Mouse (Mus musculus): ENCODE results near the gene Prkcd. TPM values are rescaled to one million over a fixed set of nuclear protein-coding genes. Genes with fewer than 3 reads are reported as not detected.

The Prkcd gene
- total and polyA plus RNA-seq, 2 experiments from 2014 or later = 19.6 to 26.8 TPM

GRCm38 (mm10) chr14:30570303-30570702 is 55.7 kb downstream of the Prkcd start:
- Histone ChIP-seq H3K9ac (replicated peaks; ENCODE audit: low read length) (no peak overlapping the region), H3K9me3 (ENCODE audit: low read length) (no peaks in the 10 kb centered on the region), H3K36me3 (ENCODE audit: insufficient read depth, low read length) (peaks cover 84% of the 10 kb centered on the region), H3K27me3 (ENCODE audit: insufficient read depth, low read length) (no peaks in the 10 kb centered on the region), H3K4me3 (ENCODE audit: low read length) (no peak overlapping the region), H3K4me2 (ENCODE audit: low read depth, low read length) (no peak overlapping the region), H3K4me1 (ENCODE audit: insufficient read depth, low read length) (no peaks in the 10 kb centered on the region), H3K27ac (no peak overlapping the region)
- no peak for TF ChIP-seq CTCF (IDR thresholded peaks at IDR 0.05; ENCODE audit: low read depth)
- 60% methylated on average over 9 of the region's 9 CpGs for WGBS
- no peak for ATAC-seq
- no peak for DNase-seq (ENCODE audit: low spot score)

GRCm38 (mm10) chr14:30568016-30568415 is 58.0 kb downstream of the Prkcd start:
- H3K9me3 ChIP-seq (ENCODE audit: low read length) = no peaks in the 10 kb centered on the region
- no peak overlapping the region for H3K4me3 ChIP-seq (ENCODE audit: low read length)
- WGBS = 92% methylated on average over 9 of the region's 9 CpGs
- no peak overlapping the region for H3K9ac ChIP-seq (replicated peaks; ENCODE audit: low read length)
- H3K27me3 ChIP-seq (ENCODE audit: insufficient read depth, low read length) = no peaks in the 10 kb centered on the region
- no peak overlapping the region for H3K27ac ChIP-seq
- DNase-seq (ENCODE audit: low spot score) = no peak
- peaks cover 83% of the 10 kb centered on the region for H3K36me3 ChIP-seq (ENCODE audit: insufficient read depth, low read length)
- no peak for ATAC-seq
- TF ChIP-seq CTCF (IDR thresholded peaks at IDR 0.05; ENCODE audit: low read depth) = no peak
- H3K4me2 ChIP-seq (ENCODE audit: low read depth, low read length) = no peak overlapping the region
- H3K4me1 ChIP-seq (ENCODE audit: insufficient read depth, low read length) = no peaks in the 10 kb centered on the region

GRCm38 (mm10) chr14:30566317-30566716 is 59.7 kb downstream of the Prkcd start:
- WGBS = 83% methylated on average over 6 of the region's 6 CpGs
- ATAC-seq (no peak), DNase-seq (ENCODE audit: low spot score) (no peak)
- peaks cover 68% of the 10 kb centered on the region for H3K36me3 ChIP-seq (ENCODE audit: insufficient read depth, low read length)
- no peaks in the 10 kb centered on the region for H3K27me3 ChIP-seq (ENCODE audit: insufficient read depth, low read length)
- H3K4me2 ChIP-seq (ENCODE audit: low read depth, low read length) = no peak overlapping the region
- H3K9ac ChIP-seq (replicated peaks; ENCODE audit: low read length) = no peak overlapping the region
- H3K27ac ChIP-seq = no peak overlapping the region
- peaks cover 6% of the 10 kb centered on the region; the same call in 1 of the 2 replicates for H3K4me1 ChIP-seq (ENCODE audit: insufficient read depth, low read length)
- no peak overlapping the region for H3K4me3 ChIP-seq (ENCODE audit: low read length)
- TF ChIP-seq CTCF (IDR thresholded peaks at IDR 0.05; ENCODE audit: low read depth) = no peak
- H3K9me3 ChIP-seq (ENCODE audit: low read length) = no peaks in the 10 kb centered on the region

GRCm38 (mm10) chr14:30564451-30564850 is 61.6 kb downstream of the Prkcd start:
- H3K4me3 ChIP-seq (ENCODE audit: low read length) = no peak overlapping the region
- H3K27me3 ChIP-seq (ENCODE audit: insufficient read depth, low read length) = no peaks in the 10 kb centered on the region
- no peaks in the 10 kb centered on the region for H3K9me3 ChIP-seq (ENCODE audit: low read length)
- DNase-seq (ENCODE audit: low spot score) (no peak), ATAC-seq (no peak)
- WGBS = 83% methylated on average over 2 of the region's 2 CpGs
- TF ChIP-seq CTCF (IDR thresholded peaks at IDR 0.05; ENCODE audit: low read depth) = no peak
- H3K4me1 ChIP-seq (ENCODE audit: insufficient read depth, low read length) = peaks cover 6% of the 10 kb centered on the region; the same call in 1 of the 2 replicates
- peaks cover 63% of the 10 kb centered on the region for H3K36me3 ChIP-seq (ENCODE audit: insufficient read depth, low read length)
- no peak overlapping the region for H3K4me2 ChIP-seq (ENCODE audit: low read depth, low read length)
- no peak overlapping the region for H3K27ac ChIP-seq
- H3K9ac ChIP-seq (replicated peaks; ENCODE audit: low read length) = no peak overlapping the region

- Histone ChIP-seq H3K4me2 (ENCODE audit: low read depth, low read length) (no peak overlapping the region), H3K36me3 (ENCODE audit: insufficient read depth, low read length) (peaks cover 43% of the 10 kb centered on the region), H3K4me1 (ENCODE audit: insufficient read depth, low read length) (peaks cover 6% of the 10 kb centered on the region; the same call in 1 of the 2 replicates), H3K27ac (no peak overlapping the region), H3K27me3 (ENCODE audit: insufficient read depth, low read length) (no peaks in the 10 kb centered on the region), H3K9me3 (ENCODE audit: low read length) (no peaks in the 10 kb centered on the region), H3K9ac (replicated peaks; ENCODE audit: low read length) (no peak overlapping the region), H3K4me3 (ENCODE audit: low read length) (no peak overlapping the region)
- ATAC-seq (no peak), DNase-seq (ENCODE audit: low spot score) (no peak)
- TF ChIP-seq CTCF (IDR thresholded peaks at IDR 0.05; ENCODE audit: low read depth) = no peak
Observed at GRCm38 (mm10) chr14:30562343-30562742, 63.7 kb downstream of the Prkcd start.

- WGBS = 32% methylated on average over 14 of the region's 14 CpGs
- Histone ChIP-seq H3K27ac (peak overlapping the region; percentile 16; the same call in 1 of the 2 replicates), H3K4me3 (ENCODE audit: low read length) (no peak overlapping the region), H3K4me1 (ENCODE audit: insufficient read depth, low read length) (peaks cover 6% of the 10 kb centered on the region; the same call in 1 of the 2 replicates), H3K9ac (replicated peaks; ENCODE audit: low read length) (no peak overlapping the region), H3K36me3 (ENCODE audit: insufficient read depth, low read length) (peaks cover 36% of the 10 kb centered on the region), H3K9me3 (ENCODE audit: low read length) (no peaks in the 10 kb centered on the region), H3K4me2 (ENCODE audit: low read depth, low read length) (no peak overlapping the region), H3K27me3 (ENCODE audit: insufficient read depth, low read length) (no peaks in the 10 kb centered on the region)
- DNase-seq (ENCODE audit: low spot score) = peak; percentile 72
- ATAC-seq = 0 out of 2 replicates have a peak, but pooled peaks have one; percentile 28
- no peak for TF ChIP-seq CTCF (IDR thresholded peaks at IDR 0.05; ENCODE audit: low read depth)
Observed at GRCm38 (mm10) chr14:30561470-30562187, 64.4 kb downstream of the Prkcd start.

GRCm38 (mm10) chr14:30560803-30561389 is 65.1 kb downstream of the Prkcd start:
- no peak overlapping the region for H3K4me2 ChIP-seq (ENCODE audit: low read depth, low read length)
- H3K9me3 ChIP-seq (ENCODE audit: low read length) = no peaks in the 10 kb centered on the region
- no peak overlapping the region for H3K9ac ChIP-seq (replicated peaks; ENCODE audit: low read length)
- no peak for TF ChIP-seq CTCF (IDR thresholded peaks at IDR 0.05; ENCODE audit: low read depth)
- no peak for DNase-seq (ENCODE audit: low spot score)
- WGBS = 83% methylated on average over 13 of the region's 13 CpGs
- peaks cover 6% of the 10 kb centered on the region; the same call in 1 of the 2 replicates for H3K4me1 ChIP-seq (ENCODE audit: insufficient read depth, low read length)
- H3K27me3 ChIP-seq (ENCODE audit: insufficient read depth, low read length) = no peaks in the 10 kb centered on the region
- H3K36me3 ChIP-seq (ENCODE audit: insufficient read depth, low read length) = peaks cover 29% of the 10 kb centered on the region
- no peak overlapping the region for H3K4me3 ChIP-seq (ENCODE audit: low read length)
- no peak overlapping the region for H3K27ac ChIP-seq
- no peak for ATAC-seq
